Mouse (Mus musculus) testis, postnatal 14 days (tissue): ENCODE measurements around the gene Ttc23.

Source experiments
- DNase-seq: peaks from one replicate; pipeline ENCODE4 v3.0.0; 2021; ENCODE audit warnings: low spot score

Ttc23 gene

DNA sequence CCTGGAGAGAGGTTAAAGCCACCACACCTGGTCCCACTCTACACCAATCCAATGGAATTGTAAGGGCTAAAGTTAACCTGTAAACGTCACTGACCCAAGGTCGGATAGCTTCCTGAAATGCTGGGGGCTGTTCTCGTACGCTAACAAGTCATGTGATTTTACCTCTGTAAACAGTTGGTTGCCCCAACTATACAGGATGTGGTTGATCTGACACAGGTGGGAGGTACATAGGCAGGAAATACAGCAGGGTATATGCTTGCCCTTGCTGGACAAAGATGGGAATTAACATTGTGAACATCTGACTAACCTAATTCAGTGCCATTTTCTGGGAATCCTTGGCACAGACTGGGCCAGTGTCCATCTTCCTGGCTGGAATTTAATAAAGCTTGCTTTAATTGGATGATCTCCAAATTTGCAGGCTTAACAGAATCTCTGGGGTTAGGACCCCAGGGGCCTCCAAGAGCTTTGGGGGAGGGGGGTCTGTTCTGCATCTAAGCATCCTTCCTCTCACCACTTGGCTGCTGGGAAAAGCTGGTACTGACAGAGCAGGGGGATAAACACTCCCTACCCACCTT is 100.6 kb downstream of the Ttc23 start:
- DNase-seq: no peak

- DNase-seq: no peak
Measured at GRCm38 (mm10) chr7:67749441-67750239, 102.4 kb downstream of the Ttc23 start.

DNA sequence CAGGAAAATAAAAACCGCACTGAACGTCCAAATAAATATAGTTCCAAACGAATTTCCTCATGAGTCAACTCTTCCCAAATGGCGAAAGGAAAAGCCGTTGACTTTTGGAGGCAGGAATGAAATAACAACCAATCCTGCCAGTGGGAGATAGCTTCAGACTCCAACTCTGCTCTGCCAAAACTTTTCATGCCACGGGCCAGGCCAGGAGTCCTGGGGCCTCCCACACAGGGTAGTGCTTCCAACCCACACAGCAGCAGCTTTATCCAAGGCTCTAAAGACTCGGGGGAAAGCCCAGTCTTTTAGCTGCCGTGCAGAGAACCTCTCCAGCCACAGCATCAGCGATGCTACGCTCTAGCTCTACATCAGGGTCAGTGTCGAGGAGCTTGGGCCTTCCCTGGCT is 107.4 kb downstream of the Ttc23 start:
- peak; percentile 56 for DNase-seq

GRCm38 (mm10) chr7:67755366-67755765 is 108.2 kb downstream of the Ttc23 start:
- no peak for DNase-seq

DNA sequence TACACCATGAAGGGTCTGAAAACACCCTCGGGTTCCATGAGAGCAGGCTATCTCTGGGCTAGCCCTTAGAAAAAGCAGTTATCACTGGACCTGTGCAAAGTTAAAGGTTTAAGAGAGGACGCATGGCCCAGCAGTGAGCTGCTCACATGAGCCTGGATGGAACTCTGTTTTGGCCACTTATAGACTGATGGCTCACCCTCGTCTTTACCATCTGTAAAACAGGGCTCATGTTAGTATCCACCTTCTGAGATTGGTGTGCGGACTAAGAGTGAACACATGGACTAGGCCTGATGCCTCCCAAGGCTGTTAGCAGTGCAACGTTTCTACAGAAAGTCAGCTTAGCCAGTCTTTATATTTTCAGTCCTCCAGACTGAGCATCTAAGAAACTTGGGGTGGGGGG is 109.4 kb downstream of the Ttc23 start:
- DNase-seq: no peak

- DNase-seq: no peak
Measured at GRCm38 (mm10) chr7:67758506-67758857, 111.3 kb downstream of the Ttc23 start.

DNA sequence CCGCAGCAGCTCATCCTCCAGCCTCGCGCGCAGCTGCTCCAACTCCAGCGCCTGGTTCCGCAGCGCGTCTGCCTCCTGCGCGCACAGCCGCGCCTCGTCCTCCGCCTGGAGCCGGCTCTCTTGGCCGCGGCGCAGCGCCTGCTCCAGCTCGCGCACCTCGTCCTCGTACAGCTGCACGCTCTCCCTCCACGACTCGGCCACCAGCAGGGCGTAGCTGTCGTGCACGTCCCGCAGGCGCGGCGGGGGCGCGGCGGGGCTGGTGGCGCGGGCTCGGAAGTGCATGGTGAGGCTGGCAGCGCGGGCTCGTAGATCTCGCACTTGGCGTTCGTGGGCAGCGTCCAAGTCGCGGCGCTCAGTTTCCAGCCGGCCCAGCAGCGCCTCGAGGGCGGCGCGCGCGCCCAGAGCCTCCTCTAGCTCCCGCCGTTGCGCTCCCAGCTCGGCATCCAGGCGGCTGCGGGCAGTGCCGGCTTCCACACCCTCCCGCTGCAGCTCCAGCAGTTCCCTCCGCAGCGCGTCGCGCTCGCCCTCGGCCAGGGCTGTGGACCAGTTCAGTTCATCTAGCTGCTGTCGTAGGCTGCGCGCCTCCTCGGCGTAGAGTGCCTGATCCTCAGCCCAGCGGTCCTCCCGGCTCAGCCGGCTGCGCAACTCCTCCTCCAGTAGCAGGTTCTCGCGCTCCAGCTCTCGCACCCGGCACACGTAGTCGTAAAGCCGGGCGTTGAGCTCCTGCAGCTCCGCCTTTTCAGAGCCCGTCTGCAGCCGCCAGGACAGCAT is 111.8 kb downstream of the Ttc23 start:
- DNase-seq: peak; percentile 43

- peak; percentile 88 for DNase-seq
Measured at GRCm38 (mm10) chr7:67759629-67759995, 112.4 kb downstream of the Ttc23 start, which contains the start of gene Synm. Gene Synm, minus strand, starts transcription at chr7:67759742.

- DNase-seq: no peak
Measured at GRCm38 (mm10) chr7:67763625-67764024, 116.4 kb downstream of the Ttc23 start.

GRCm38 (mm10) chr7:67768125-67768524 is 120.9 kb downstream of the Ttc23 start:
- peak; percentile 54 for DNase-seq

DNA sequence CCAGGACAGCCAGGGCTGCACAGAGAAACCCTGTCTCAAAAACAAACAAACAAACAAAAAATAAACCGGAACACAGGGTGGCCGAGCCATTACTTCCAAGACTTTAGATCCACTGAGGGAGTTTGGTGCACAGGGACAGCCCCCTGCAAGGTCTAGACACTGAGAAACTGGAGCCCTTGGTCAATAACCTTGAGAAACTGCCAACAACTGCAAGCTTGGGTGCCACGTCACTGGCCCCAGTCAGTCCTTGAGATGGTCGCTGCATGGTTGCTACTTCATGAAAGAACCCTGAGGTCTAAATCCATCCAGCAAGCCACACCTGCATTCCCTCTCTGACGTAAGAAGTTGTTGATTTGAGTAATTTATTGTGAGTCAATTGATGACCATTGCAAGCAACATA is 122.3 kb downstream of the Ttc23 start:
- DNase-seq: no peak

GRCm38 (mm10) chr7:67772231-67772630 is 125.0 kb downstream of the Ttc23 start:
- DNase-seq: no peak

GRCm38 (mm10) chr7:67775623-67776022 is 128.4 kb downstream of the Ttc23 start:
- DNase-seq: no peak

DNA sequence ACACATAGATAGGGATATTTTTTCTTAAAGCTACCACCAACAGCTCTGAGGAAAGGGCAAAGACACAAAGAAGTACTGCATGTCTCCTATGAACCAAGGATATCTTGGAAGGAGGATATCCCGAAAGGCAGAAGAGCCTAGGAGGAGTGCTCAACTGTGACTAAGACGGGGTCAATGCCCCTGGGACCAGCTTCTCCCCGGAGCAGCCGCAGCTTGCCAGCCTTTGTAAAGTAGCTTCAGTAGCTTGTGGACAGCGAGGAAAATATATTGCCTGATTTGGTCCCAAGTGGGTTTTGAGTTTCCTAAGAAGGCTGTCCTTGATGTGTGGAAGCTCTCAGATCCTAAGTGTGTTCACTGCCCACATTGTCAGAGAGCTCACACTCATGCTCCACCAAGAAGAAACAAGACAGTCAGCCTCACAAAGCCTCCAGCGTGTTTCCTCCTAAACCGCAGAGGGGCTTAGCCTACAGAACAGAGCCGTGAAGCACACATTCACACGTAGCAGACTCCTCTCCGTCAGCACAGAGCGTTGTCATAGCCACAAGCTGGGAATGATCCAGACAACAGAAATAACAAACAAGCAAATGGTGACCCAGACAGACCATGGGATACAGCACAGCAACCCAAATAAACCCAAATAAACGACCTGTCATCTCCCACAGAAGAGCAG is 129.6 kb downstream of the Ttc23 start:
- no peak for DNase-seq

DNA sequence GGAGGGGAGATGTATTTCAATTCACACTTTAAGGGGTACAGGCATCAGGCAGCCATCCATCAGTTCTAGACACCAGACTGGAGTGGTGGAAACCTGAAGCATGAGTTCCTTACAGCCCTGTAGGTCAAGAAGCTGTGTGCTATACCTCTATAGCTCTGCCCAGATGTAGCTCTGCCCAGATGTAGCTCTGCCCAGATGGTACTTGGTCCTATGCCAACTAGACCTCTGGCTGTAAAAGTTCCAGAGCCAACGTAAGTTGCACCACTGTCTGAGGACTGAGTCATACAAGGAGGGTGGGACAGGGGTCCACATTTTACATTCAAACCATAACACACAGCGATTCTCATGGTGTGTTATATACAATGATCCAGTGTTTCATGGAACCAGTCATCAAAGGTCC is 140.7 kb downstream of the Ttc23 start:
- no peak for DNase-seq

DNA sequence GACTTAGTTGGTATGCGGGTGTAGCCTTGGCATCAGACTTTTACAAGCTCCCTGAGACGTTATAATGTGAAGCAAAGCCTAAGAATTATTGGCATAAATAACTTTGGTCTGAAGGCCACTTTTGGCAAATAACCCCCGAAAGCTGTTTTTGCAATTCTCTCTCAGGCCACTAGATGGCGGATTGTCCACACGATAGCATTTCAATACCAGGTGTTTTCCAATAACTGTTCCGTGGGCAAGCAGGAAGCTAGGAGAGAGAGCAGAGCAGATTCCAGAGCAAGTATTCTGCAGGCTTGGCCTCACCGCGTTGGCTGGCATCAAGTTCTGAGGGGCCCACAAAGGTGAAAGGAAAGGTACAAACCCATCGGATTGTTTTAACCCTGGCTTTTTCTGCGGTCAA is 141.5 kb downstream of the Ttc23 start:
- peak; percentile 51 for DNase-seq

DNA sequence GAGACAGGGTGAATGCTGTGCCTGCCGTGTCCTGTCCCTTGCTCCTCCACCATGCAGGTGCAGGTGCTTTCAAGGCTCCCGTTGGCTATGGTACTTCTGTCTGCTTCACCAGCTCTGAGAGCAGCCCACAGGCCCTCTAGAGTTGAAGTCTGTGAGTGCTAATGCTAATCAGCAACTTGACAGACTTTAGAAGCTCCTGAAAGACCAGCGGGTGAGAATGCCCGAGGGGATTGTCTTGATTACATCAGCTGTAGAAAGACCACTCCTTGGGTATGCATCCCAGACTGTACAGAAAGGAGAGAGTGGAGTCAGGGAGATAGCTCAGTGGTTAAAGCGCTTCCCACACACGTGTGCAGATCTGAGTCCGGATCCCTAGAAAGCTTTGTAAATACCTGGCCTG is 144.0 kb downstream of the Ttc23 start:
- no peak for DNase-seq

DNA sequence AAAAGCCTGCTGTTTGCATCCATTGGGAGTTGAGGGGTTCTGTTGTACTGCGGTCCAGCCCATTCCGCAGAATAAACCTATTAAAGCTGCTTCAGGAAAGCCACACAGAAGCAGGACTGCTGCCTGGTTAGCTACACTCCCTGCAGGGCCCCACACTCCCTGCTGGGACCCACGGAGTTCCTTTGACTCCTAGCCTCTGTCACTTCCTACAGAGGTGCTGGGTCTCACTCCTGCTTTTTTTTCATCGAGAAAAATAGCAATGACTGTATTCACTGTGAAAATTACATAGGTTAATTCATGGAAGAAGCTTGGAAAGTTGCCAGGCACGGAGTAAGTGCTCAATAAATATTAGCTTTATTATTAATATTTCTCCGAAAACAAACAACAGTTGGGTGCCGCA is 146.2 kb downstream of the Ttc23 start:
- DNase-seq: no peak

DNA sequence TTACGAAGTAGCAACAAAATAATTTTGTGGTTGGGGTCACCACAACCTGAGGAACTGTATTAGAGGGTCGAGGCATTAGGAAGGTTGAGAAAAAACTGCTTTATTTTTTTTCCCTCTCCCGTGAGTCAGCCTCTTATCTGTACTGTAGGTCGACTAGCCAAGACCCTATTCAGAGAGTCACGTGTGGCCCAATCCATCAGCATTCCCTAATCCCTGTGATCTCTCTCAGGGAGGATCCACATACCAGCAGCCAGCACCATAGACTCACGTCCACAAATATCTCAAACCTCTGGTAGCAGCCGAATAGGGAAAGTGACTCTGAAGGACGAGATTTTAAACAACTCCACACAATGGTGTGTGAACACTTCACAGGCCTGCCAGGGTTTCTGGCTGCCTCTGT is 149.9 kb downstream of the Ttc23 start:
- no peak for DNase-seq

DNA sequence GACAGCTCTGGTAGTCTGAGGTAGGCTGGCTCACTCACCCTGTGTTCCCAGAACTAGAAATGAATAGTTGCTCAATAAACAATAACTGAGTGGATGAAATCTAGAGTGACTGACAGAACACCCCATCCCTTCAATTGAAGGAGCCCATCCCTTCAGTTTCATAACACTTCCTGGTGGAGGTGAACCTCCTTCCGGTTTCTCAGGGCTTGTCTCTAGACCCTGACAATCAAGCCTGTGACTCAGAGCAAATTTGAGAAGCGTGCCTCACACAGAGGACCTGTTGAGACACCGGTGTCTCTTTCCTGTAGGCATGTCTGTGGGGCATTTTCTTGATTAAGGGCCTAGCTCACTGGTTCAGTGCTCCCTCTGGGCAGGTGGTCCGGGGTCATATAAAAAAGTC is 151.3 kb downstream of the Ttc23 start:
- DNase-seq: no peak

- DNase-seq: no peak
Measured at GRCm38 (mm10) chr7:67800547-67800946, 153.3 kb downstream of the Ttc23 start.

- DNase-seq: no peak
Measured at GRCm38 (mm10) chr7:67801022-67801421, 153.8 kb downstream of the Ttc23 start.
